8 mouse cellular contexts compared by ENCODE assay signal in the genomic region with DNA sequence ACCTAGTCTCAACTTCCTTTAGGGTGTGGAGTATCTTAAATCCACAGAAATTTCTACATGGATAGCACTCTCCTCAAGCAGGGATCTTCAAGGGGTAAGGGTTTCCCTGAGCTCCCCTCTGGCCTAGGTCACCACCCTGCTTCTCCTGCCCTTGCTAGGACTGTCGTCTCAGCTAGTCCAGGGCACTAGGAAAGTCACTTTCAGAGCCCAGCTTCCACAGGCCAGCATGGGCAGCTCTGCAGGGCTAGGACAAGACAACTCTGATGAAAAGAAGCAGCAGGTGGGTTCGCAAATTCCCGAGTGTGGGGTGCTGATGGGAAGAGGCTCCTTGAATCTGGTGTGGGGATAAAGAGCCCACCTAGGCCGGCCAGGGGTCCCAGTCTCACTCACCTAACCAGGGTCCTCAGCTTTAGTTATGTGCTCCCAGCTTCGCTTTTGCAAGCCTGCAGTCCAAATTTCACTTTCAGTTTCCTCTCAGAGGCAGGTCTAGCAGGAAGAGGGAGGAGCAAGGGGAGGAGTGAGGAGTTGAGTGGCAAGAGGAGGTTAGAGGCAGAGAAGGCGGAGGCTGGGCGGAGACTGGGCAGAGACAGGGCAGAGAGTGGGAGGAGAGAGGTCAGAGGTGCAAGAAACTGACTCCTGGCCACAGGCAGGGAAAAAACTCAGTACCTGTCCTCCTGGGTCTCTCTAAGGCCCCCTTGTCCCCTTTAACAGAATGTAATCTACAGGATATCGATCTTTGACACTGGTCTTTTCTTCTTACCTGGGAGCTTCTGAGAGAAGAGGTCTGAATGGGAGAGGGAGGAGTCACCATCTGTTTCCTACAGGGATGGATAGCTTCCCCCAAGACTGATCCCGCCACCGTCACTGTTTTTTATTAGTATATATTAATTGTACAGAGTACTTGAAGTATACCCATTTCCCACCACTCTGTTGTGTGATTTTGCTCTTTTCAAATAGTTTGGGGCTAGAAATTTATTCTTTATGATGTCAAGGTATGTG. TPM values are rescaled to one million over a fixed set of nuclear protein-coding genes. Genes with fewer than 3 reads are reported as not detected.
DNase-seq lines count a peak whose midpoint lies in the region; ATAC-seq and TF ChIP-seq lines count a peak whose summit lies in the region.

A gene (minus strand): TSS at position 488 of the 999 bp plus-strand sequence.

- H3K27me3 ChIP-seq in embryonic facial prominence, embryonic 12.5 days: no peaks in the 10 kb centered on the region
- no peaks in the 10 kb centered on the region for H3K27me3 ChIP-seq in limb, embryonic 10.5 days (ENCODE audit: low read depth, poor library complexity, severe bottlenecking)
- H3K27me3 ChIP-seq in midbrain, embryonic 12.5 days: no peaks in the 10 kb centered on the region
- H3K27me3 ChIP-seq in small intestine, adult 2 months (ENCODE audit: control insufficient read depth, insufficient read depth, low read length): no peaks in the 10 kb centered on the region; the same call in 1 of the 2 replicates

- peak; percentile 85 for DNase-seq in 3134 (ENCODE audit: extremely low read depth, insufficient read length, low spot score)
- DNase-seq in adrenal gland, postnatal 25 days: peak; percentile 85
- peak; percentile 99 for DNase-seq in heart, adult 11 months
- DNase-seq in kidney, adult 11 months: peak; percentile 93
- DNase-seq in limb, embryonic 10.5 days (ENCODE audit: low spot score): peak; percentile 67

- peak within 1 kb of the TSS; percentile 42 for H3K4me3 ChIP-seq in embryonic facial prominence, embryonic 12.5 days
- H3K4me3 ChIP-seq in limb, embryonic 10.5 days: peak within 1 kb of the TSS; percentile 57
- H3K4me3 ChIP-seq in midbrain, embryonic 12.5 days: peak within 1 kb of the TSS; percentile 32
- H3K4me3 ChIP-seq in small intestine, adult 2 months (ENCODE audit: low read depth, low read length): peak within 1 kb of the TSS; percentile 87

- TF ChIP-seq CTCF in small intestine, adult 2 months (IDR thresholded peaks at IDR 0.05; ENCODE audit: extremely low read depth, insufficient read length, insufficient replicate concordance, low read depth, low read length): no peak

- peak within 1 kb of the TSS; percentile 51 for H3K4me2 ChIP-seq in embryonic facial prominence, embryonic 12.5 days (replicated peaks)
- H3K4me2 ChIP-seq in midbrain, embryonic 12.5 days (replicated peaks): peak within 1 kb of the TSS; percentile 28

- ATAC-seq in embryonic facial prominence, embryonic 12.5 days (ENCODE audit: insufficient number of reproducible peaks, insufficient read depth, low FRiP score, low TSS enrichment): peak; percentile 87
- ATAC-seq in midbrain, embryonic 12.5 days (ENCODE audit: low FRiP score, low read depth): peak; percentile 79

- WGBS in embryonic facial prominence, embryonic 12.5 days: 15% methylated on average over 10 of the region's 10 CpGs
- WGBS in limb, embryonic 10.5 days: 21% methylated on average over 10 of the region's 10 CpGs
- WGBS in midbrain, embryonic 12.5 days: 25% methylated on average over 10 of the region's 10 CpGs
- WGBS in small intestine, adult 2 months: 5% methylated on average over 10 of the region's 10 CpGs

- peaks cover 4% of the 10 kb centered on the region; the same call in 1 of the 2 replicates for H3K4me1 ChIP-seq in embryonic facial prominence, embryonic 12.5 days
- H3K4me1 ChIP-seq in limb, embryonic 10.5 days: peaks cover 12% of the 10 kb centered on the region
- peaks cover 2% of the 10 kb centered on the region; the same call in 1 of the 2 replicates for H3K4me1 ChIP-seq in midbrain, embryonic 12.5 days
- peaks cover 4% of the 10 kb centered on the region; the same call in 1 of the 2 replicates for H3K4me1 ChIP-seq in small intestine, adult 2 months (ENCODE audit: control insufficient read depth, insufficient read depth, insufficient read length, low read length)

- no peak within 1 kb of the TSS; the same call in 1 of the 2 replicates for H3K9ac ChIP-seq in embryonic facial prominence, embryonic 12.5 days
- 0 out of 2 replicates have a peak within 1 kb of the TSS, but pooled peaks have one; percentile 24 for H3K9ac ChIP-seq in midbrain, embryonic 12.5 days (replicated peaks)

- H3K36me3 ChIP-seq in embryonic facial prominence, embryonic 12.5 days: no peaks in the 10 kb centered on the region
- no peaks in the 10 kb centered on the region for H3K36me3 ChIP-seq in limb, embryonic 10.5 days
- no peaks in the 10 kb centered on the region for H3K36me3 ChIP-seq in midbrain, embryonic 12.5 days
- H3K36me3 ChIP-seq in small intestine, adult 2 months (ENCODE audit: control insufficient read depth, insufficient read depth, low read length): peaks cover 25% of the 10 kb centered on the region

- H3K9me3 ChIP-seq in embryonic facial prominence, embryonic 12.5 days: no peaks in the 10 kb centered on the region
- no peaks in the 10 kb centered on the region for H3K9me3 ChIP-seq in limb, embryonic 10.5 days (replicated peaks)
- H3K9me3 ChIP-seq in midbrain, embryonic 12.5 days: no peaks in the 10 kb centered on the region

- peak; percentile 49; the same call in 1 of the 2 replicates for TF ChIP-seq POLR2A in small intestine, adult 2 months (IDR thresholded peaks at IDR 0.05; ENCODE audit: low read depth, low read length)

- no peak within 1 kb of the TSS for H3K27ac ChIP-seq in embryonic facial prominence, embryonic 12.5 days
- H3K27ac ChIP-seq in limb, embryonic 10.5 days: peak within 1 kb of the TSS; percentile 77
- no peak within 1 kb of the TSS for H3K27ac ChIP-seq in midbrain, embryonic 12.5 days (replicated peaks)
- peak within 1 kb of the TSS; percentile 54 for H3K27ac ChIP-seq in small intestine, adult 2 months (ENCODE audit: insufficient read depth, low read depth, low read length)

RNA-seq across cellular contexts. Expression of the gene that starts here (rescaled TPM):
- total RNA-seq in adrenal gland, postnatal 25 days (2021): 11.6 and 17.7 TPM in 2 replicates
- polyA plus RNA-seq in embryonic facial prominence, embryonic 12.5 days (2016; fragmentation: Nextera tagmentation; extraction: Ambion mirVana): 0.51 and 0.59 TPM in 2 replicates
- 0.39 and 0.48 TPM in 2 replicates for polyA plus RNA-seq in limb, embryonic 10.5 days (2016; fragmentation: Nextera tagmentation; extraction: Ambion mirVana)
- polyA plus RNA-seq in midbrain, embryonic 12.5 days (2016; fragmentation: Nextera tagmentation; extraction: Ambion mirVana): 0.26 and 0.94 TPM in 2 replicates
- polyA plus RNA-seq in small intestine, adult 2 months (2012; rRNA removed): 1.6 and 2.0 TPM in 2 replicates

Comparison
In these comparisons a context has a peak if more than half of its experiments do, and no peak if none do; other contexts are left out.
1. Peak in ATAC-seq, H3K4me3 ChIP-seq and H3K4me2 ChIP-seq in embryonic facial prominence, embryonic 12.5 days; RNA of the gene not detected or under 1 TPM.
2. Peak in DNase-seq, H3K4me3 ChIP-seq and H3K27ac ChIP-seq in limb, embryonic 10.5 days; RNA of the gene not detected or under 1 TPM.
3. Peak in ATAC-seq, H3K4me3 ChIP-seq, H3K9ac ChIP-seq and H3K4me2 ChIP-seq in midbrain, embryonic 12.5 days; RNA of the gene not detected or under 1 TPM.
4. H3K4me3 ChIP-seq: peak in every context shown above with its lines; median percentile 87 in small intestine, adult 2 months; 57 in limb, embryonic 10.5 days; 42 in embryonic facial prominence, embryonic 12.5 days; 32 in midbrain, embryonic 12.5 days.